Mouse (Mus musculus) heart, postnatal 25 days (tissue): ENCODE data around the gene Ugt2b5. TPM values are rescaled to one million over a fixed set of nuclear protein-coding genes. Genes with fewer than 3 reads are reported as not detected.
"Not testable (repeated sequence)": the region's sequence is repeated elsewhere in the genome, so short reads cannot be mapped to it uniquely, and the experiment has no call there.

Experiments
- DNase-seq: peaks from one replicate; pipeline ENCODE4 v3.0.0; 2022; ENCODE audit warnings: low spot score
- intact Hi-C: fragments of 180-260 bp; cut with DNase I; formaldehyde crosslinking; loops from one replicate; pipeline ENCODE4 v1.15.1; 2025
- total RNA-seq, 2 experiments: library from RNA; stranded (reverse); gene quantifications; 2 replicates each; pipeline ENCODE4 v1.2.3; 2021

Ugt2b5 gene
- not detected for total RNA-seq

GRCm38 (mm10) chr5:87140196-87140595 lies at the start of gene Ugt2b5:
Ugt2b5 (minus strand) TSS chr5:87140318.
- intact Hi-C loops, result loop anchor here (10.0 kb wide), 1 partner anchor 285 kb away; no protein-coding TSS in a partner anchor

GRCm38 (mm10) chr5:87175780-87176179 lies 35.7 kb upstream of the Ugt2b5 start:
- intact Hi-C loops, DNase-seq: not testable (repeated sequence)

More at GRCm38 (mm10) chr5:87140196-87140595, at the start of gene Ugt2b5:
- not testable (repeated sequence) for DNase-seq

GRCm38 (mm10) chr5:87174671-87175070 lies 34.6 kb upstream of the Ugt2b5 start:
- DNase-seq, result no peak
- intact Hi-C loops, result no loop called here

- no peak for DNase-seq
- intact Hi-C loops, result loop anchor here (10.0 kb wide), 1 partner anchor 293 kb away; no protein-coding TSS in a partner anchor
These were observed 7.8 kb upstream of the Ugt2b5 start for GRCm38 (mm10) chr5:87147741-87148454.

GRCm38 (mm10) chr5:87142865-87143456 lies 2.8 kb upstream of the Ugt2b5 start:
- no peak for DNase-seq
- intact Hi-C loops, result loop anchor here (10.0 kb wide), 1 partner anchor 288 kb away; no protein-coding TSS in a partner anchor

GRCm38 (mm10) chr5:87103697-87104096 lies 36.4 kb downstream of the Ugt2b5 start:
- intact Hi-C loops, result not testable (repeated sequence)

GRCm38 (mm10) chr5:87092346-87093027 lies 47.6 kb downstream of the Ugt2b5 start, which contains the start of gene Ugt2b36:
Ugt2b36 (minus strand) TSS chr5:87092555.
- intact Hi-C loops, result no loop called here
- DNase-seq, result no peak

More at GRCm38 (mm10) chr5:87103697-87104096, 36.4 kb downstream of the Ugt2b5 start:
- DNase-seq, result not testable (repeated sequence)

GRCm38 (mm10) chr5:87091111-87091510 lies 49.0 kb downstream of the Ugt2b5 start:
- intact Hi-C loops, result no loop called here
- no peak for DNase-seq

GRCm38 (mm10) chr5:87089264-87089663 lies 50.9 kb downstream of the Ugt2b5 start:
- no peak for DNase-seq
- intact Hi-C loops, result no loop called here

GRCm38 (mm10) chr5:87086269-87086668 lies 53.8 kb downstream of the Ugt2b5 start:
- intact Hi-C loops, result no loop called here
- DNase-seq, result no peak

Other genes starting within 250 kb of the Ugt2b5 start
- gene Ugt2b34, start 233.4 kb downstream of the Ugt2b5 start, total RNA-seq, result not detected
- gene Ugt2b1, start 213.8 kb downstream of the Ugt2b5 start, total RNA-seq, result not detected
- gene Ugt2b35, start 139.5 kb downstream of the Ugt2b5 start, total RNA-seq, result not detected
- not detected for gene Ugt2b36, start 47.8 kb downstream of the Ugt2b5 start, total RNA-seq
- not detected for gene Ugt2b37, start 114.5 kb upstream of the Ugt2b5 start, total RNA-seq
- gene Ugt2a3, start 196.9 kb upstream of the Ugt2b5 start, total RNA-seq, result not detected